Mouse (Mus musculus) C2C12 (cell line): ENCODE measurements around the gene Dysf.

Experiments used
- CTCF ChIP-seq: IDR thresholded peaks from one replicate; pipeline ENCODE4 v1.5.1; 2011; ENCODE audit not compliant: control insufficient read depth, insufficient read depth, insufficient read length
- MAX ChIP-seq: IDR thresholded peaks from one replicate; pipeline ENCODE4 v1.6.1; 2011; ENCODE audit warnings: mild to moderate bottlenecking, control low read depth
- MYOD1 ChIP-seq: IDR thresholded peaks from one replicate; pipeline ENCODE4 v1.6.1; 2011; ENCODE audit warnings: low read depth; ENCODE audit not compliant: control insufficient read depth, insufficient read length

DNA sequence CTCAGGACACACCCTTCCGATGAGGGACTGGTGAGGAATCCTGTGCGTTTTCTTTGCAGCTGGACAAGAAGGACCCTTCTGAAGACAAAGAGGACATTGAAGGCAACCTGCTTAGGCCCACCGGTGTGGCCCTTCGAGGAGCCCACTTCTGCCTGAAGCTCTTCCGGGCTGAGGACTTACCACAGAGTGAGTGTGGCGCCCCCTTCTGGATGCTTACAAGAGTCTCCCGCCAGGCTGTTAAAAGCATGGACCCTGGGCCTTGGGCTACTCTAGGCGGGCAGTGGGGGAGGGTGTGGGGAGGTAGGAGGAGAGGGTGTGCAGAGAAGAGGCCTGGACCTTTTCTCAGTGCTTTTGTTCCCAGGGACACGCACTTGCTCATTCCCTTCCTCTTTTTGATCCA, 64.2 kb downstream of the Dysf start:
- TF ChIP-seq CTCF, result no peak
- no peak for TF ChIP-seq MAX
- no peak for TF ChIP-seq MYOD1
